Mouse (Mus musculus) G1E-ER4 (cell line): Measurements from ENCODE around the gene Arhgap27. TPM values are rescaled to one million over a fixed set of nuclear protein-coding genes. Genes with fewer than 3 reads are reported as not detected.

Experiments used
- GATA1 ChIP-seq: IDR thresholded peaks from one replicate; pipeline ENCODE4 v1.8.0; 2012; ENCODE audit warnings: low read length, inconsistent platforms
- polyA plus RNA-seq: library from polyadenylated mRNA; stranded (reverse); fragments of >175 nt; gene quantifications from 2 replicates; pipeline ENCODE4 v1.2.3, GENCODE M21; 2012

Arhgap27 gene
- polyA plus RNA-seq, 1 experiment, result 0.62 TPM

GRCm38 (mm10) chr11:103332890-103333651 is 30.4 kb downstream of the Arhgap27 start:
- TF ChIP-seq GATA1, result no peak

DNA sequence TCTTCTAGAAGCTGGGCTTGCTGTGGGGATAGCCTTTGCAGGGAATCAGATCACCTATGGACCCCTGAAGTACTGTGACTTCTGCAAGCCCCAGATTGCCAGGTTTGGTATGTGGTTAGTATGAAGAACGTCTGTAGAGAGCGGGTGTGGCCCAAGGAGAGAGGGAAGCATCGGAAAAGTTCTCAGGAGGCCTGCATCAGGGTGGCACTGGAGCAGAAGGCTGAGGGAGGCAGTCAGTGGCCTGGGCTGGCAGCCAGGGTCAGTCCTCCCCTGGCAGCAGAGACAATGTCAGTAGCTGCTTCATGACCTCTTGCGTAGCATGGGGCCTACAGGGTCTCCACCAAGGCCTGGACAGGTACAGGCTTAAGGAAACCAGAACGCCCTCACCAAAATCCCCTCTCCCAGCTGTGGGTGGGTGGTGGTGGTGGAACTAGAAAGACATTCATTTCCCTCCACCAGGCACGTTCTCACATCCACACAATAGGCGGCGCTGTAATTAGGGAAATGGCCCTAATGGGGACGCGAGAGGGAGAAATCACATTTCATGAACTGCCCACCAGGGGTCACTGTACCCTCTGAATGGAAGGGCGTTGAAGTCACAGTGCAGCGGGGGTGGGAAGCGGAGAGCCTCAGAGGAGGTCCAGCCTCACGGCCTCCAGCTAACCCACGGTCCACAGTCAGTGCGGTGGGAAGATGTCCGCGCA is 31.2 kb downstream of the Arhgap27 start:
- TF ChIP-seq GATA1, result no peak

- TF ChIP-seq GATA1, result no peak
Measured at GRCm38 (mm10) chr11:103331502-103332185, 31.8 kb downstream of the Arhgap27 start.

DNA sequence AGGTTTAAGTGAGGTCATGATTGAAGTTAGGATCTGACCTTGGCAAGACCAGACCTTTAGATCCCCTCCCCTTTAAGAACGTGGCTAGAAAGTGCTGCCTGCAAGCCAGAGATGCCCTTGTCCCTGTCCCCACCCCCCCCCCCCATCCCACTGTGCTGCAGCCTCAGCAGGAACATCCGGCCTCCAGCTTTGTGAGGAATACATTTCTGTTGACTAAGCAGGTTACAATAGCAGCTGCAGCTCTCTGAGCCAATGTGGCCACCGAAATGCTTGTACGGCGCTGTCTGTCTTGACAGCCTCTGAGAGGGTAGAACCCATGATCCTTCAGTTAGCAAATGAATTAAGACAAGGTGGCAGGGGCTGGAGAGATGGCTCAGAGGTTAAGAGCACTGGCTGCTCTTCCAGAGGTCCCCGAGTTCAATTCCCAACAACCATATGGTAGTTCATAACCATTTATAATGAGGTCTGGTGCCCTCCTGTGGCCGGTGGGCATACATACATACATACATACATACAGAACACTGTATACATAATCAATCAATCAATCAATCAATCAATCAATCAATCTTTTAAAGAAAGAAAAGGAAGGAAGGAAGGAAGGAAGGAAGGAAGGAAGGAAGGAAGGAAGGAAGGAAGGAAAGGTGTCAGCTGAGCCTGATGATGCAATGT is 32.7 kb downstream of the Arhgap27 start:
- no peak for TF ChIP-seq GATA1

DNA sequence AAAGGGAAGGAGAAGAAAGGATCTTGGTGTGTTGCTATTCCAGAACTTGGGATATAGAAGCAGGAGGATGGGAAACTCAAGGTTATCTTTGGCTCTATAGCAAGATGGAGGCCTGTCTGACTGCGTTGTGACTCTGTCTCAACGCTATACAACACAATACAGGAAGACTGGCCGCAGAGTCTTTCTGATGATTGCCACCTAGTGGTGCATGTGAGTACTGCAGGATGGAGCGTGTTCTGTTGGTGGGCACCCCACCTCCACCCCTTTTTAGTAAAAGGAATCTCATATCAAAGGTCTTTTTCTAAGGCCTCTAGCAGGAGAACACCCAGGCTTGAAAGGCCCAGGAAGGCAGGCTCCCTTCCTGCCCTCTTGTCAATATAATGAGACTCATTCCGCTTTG is 36.5 kb downstream of the Arhgap27 start:
- no peak for TF ChIP-seq GATA1

GRCm38 (mm10) chr11:103325172-103325571 is 38.3 kb downstream of the Arhgap27 start:
- no peak for TF ChIP-seq GATA1

DNA sequence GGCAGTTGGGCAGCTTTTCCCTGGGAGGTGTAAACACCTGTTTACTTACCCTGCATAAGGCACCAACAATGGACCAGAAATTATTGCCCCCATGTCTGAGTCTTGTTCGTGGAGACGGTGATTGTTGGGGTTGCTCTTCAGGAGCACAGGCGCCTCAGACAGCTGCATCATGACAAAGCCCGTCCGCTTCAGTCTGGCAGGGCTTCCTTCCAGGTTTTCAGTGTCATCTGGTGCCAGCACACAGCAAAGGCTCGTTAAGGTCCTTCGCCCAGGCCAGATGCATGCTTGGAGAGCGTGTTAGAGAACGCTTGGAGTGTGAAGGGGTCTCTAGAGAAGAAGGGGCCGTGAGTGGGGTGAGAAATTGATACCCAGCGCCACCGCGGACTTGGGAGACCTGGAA is 38.8 kb downstream of the Arhgap27 start:
- no peak for TF ChIP-seq GATA1

- TF ChIP-seq GATA1, result no peak
Measured at GRCm38 (mm10) chr11:103320646-103321045, 42.8 kb downstream of the Arhgap27 start.

- TF ChIP-seq GATA1, result no peak
Measured at GRCm38 (mm10) chr11:103320196-103320595, 43.3 kb downstream of the Arhgap27 start.

GRCm38 (mm10) chr11:103318042-103318441 is 45.5 kb downstream of the Arhgap27 start:
- TF ChIP-seq GATA1, result no peak

GRCm38 (mm10) chr11:103315379-103315778 is 48.1 kb downstream of the Arhgap27 start:
- no peak for TF ChIP-seq GATA1

DNA sequence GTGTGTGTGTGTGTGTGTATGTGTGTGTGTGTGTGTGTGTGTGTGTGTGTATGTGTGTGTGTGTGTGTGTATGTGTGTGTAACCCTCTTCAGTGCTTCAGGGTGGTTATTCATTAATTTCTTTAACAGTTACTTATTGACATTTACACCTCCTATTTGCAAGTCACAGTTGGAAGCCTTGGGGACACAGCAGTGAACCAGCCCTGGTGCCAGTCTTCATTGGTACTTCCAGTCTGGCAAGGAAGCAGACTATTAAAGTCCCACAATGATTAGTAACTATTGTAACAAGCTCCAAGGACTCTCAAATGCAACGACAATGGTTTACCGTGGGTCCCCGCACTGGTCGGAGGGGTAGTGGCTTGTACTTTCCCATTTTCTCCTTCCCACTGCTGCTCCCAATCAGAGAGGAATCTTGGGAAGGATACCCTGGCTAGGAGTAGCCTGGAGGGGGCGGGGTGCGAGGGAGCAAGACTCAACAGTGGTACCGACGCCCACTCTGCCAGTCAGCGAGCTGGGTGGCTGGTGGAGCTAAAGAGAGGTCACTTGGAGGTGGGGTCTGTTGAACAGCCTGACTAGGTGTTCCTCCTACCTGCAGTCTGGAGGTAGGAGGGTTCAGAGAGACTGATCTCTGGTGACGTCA is 48.6 kb downstream of the Arhgap27 start:
- TF ChIP-seq GATA1, result no peak

- no peak for TF ChIP-seq GATA1
Measured at GRCm38 (mm10) chr11:103313542-103313941, 50.0 kb downstream of the Arhgap27 start.

GRCm38 (mm10) chr11:103312655-103313255 is 50.7 kb downstream of the Arhgap27 start:
- TF ChIP-seq GATA1, result no peak
